Mouse (Mus musculus) MEL (cell line): ENCODE data around the gene Cd83. TPM values are rescaled to one million over a fixed set of nuclear protein-coding genes. Genes with fewer than 3 reads are reported as not detected.

Experiments used
- DNase-seq: peaks from one replicate; pipeline ENCODE4 v3.0.0; 2011; ENCODE audit warnings: low read depth, low spot score
- H3K27ac ChIP-seq: 2 replicates; pipeline ENCODE4 v1.5.1; 2012; ENCODE audit warnings: low read depth, mild to moderate bottlenecking, control low read depth, low read length, moderate library complexity; ENCODE audit not compliant: control insufficient read depth
- H3K27me3 ChIP-seq, 2 experiments: fragments of 150-350 bp in 1 of 2; sonication (generic) in 1 of 2; 2 replicates each; pipeline ENCODE4 v1.6.1; 2012; ENCODE audit warnings: low read length in 2 of 2, mild to moderate bottlenecking in 2 of 2, improper control_type of control experiment in 1 of 2, moderate library complexity in 1 of 2; ENCODE audit not compliant: insufficient read depth in 2 of 2, control insufficient read depth in 1 of 2
- H3K36me3 ChIP-seq, 2 experiments: 2 replicates each; pipeline ENCODE4 v1.6.1; 2012 to 2014; ENCODE audit warnings: low read length in 2 of 2, improper control_type of control experiment in 1 of 2, inconsistent platforms in 1 of 2, mild to moderate bottlenecking in 1 of 2; ENCODE audit not compliant: insufficient read depth in 2 of 2, control insufficient read depth in 1 of 2
- H3K4me1 ChIP-seq, 2 experiments: fragments of 150-350 bp in 1 of 2; sonication (generic) in 1 of 2; 2 replicates each; pipeline ENCODE4 v1.6.1; 2012; ENCODE audit warnings: low read length in 2 of 2, improper control_type of control experiment in 1 of 2, mild to moderate bottlenecking in 1 of 2; ENCODE audit not compliant: insufficient read depth in 2 of 2, control insufficient read depth in 1 of 2
- H3K4me3 ChIP-seq, 2 experiments: fragments of 150-350 bp in 1 of 2; sonication (generic) in 1 of 2; 2 replicates each; pipeline ENCODE4 v1.5.1; 2012; ENCODE audit warnings: low read depth in 2 of 2, low read length in 2 of 2, mild to moderate bottlenecking in 2 of 2, moderate library complexity in 2 of 2, control low read depth in 1 of 2, improper control_type of control experiment in 1 of 2; ENCODE audit not compliant: control insufficient read depth in 1 of 2, insufficient read depth in 1 of 2
- H3K79me2 ChIP-seq: 2 replicates; pipeline ENCODE4 v1.6.1; 2012; ENCODE audit warnings: mild to moderate bottlenecking, low read length, moderate library complexity; ENCODE audit not compliant: control insufficient read depth, poor library complexity, insufficient read depth
- H3K9ac ChIP-seq: 2 replicates; pipeline ENCODE4 v1.6.1; 2012; ENCODE audit warnings: low read depth, mild to moderate bottlenecking, control low read depth, low read length, moderate library complexity; ENCODE audit not compliant: control insufficient read depth, poor library complexity, severe bottlenecking
- H3K9me3 ChIP-seq: fragments of 150-350 bp; sonication (generic); replicated peaks from 2 replicates; pipeline ENCODE4 v1.6.1; 2012; ENCODE audit warnings: mild to moderate bottlenecking, low read length, improper control_type of control experiment, moderate library complexity; ENCODE audit not compliant: insufficient read depth
- CTCF ChIP-seq, 3 experiments: IDR thresholded peaks in 2 of 3; conservative IDR thresholded peaks in 1 of 3; 2 replicates each; pipeline ENCODE4 v1.5.1; 2011 to 2012; ENCODE audit warnings: low read length in 3 of 3, low read depth in 2 of 3, mild to moderate bottlenecking in 2 of 3, improper control_type of control experiment in 1 of 3, inconsistent platforms in 1 of 3, mixed read lengths in 1 of 3, moderate library complexity in 1 of 3; ENCODE audit not compliant: control insufficient read depth in 1 of 3, insufficient read depth in 1 of 3, poor library complexity in 1 of 3, severe bottlenecking in 1 of 3
- ELF1 ChIP-seq: IDR thresholded peaks from 2 replicates; pipeline ENCODE4 v1.6.1; 2014; ENCODE audit warnings: low read depth, mild to moderate bottlenecking, inconsistent platforms, low read length, improper control_type of control experiment, moderate library complexity
- GATA1 ChIP-seq: IDR thresholded peaks from 2 replicates; pipeline ENCODE4 v1.6.1; 2011; ENCODE audit warnings: low read depth, low read length, improper control_type of control experiment
- KAT2A ChIP-seq: conservative IDR thresholded peaks from 2 replicates; pipeline ENCODE4 v1.6.1; 2012; ENCODE audit warnings: low read depth, low read length, improper control_type of control experiment, inconsistent platforms
- MAZ ChIP-seq: IDR thresholded peaks from 2 replicates; pipeline ENCODE4 v1.6.1; 2012; ENCODE audit warnings: low read depth, mild to moderate bottlenecking, inconsistent platforms, low read length, improper control_type of control experiment
- MEF2A ChIP-seq: IDR thresholded peaks from 2 replicates; pipeline ENCODE4 v1.6.1; 2014; ENCODE audit warnings: low read depth, mild to moderate bottlenecking, inconsistent platforms, low read length, improper control_type of control experiment; ENCODE audit not compliant: poor library complexity, insufficient replicate concordance, severe bottlenecking; ENCODE audit errors: extremely low read depth
- MYB ChIP-seq: IDR thresholded peaks from 2 replicates; pipeline ENCODE4 v1.6.1; 2011; ENCODE audit warnings: mild to moderate bottlenecking, low read depth, low read length, improper control_type of control experiment
- NRF1 ChIP-seq: IDR thresholded peaks from 2 replicates; pipeline ENCODE4 v1.6.1; 2014; ENCODE audit warnings: low read depth, mild to moderate bottlenecking, inconsistent platforms, low read length, improper control_type of control experiment, moderate library complexity; ENCODE audit not compliant: poor library complexity, insufficient read depth, severe bottlenecking
- POLR2AphosphoS5 ChIP-seq: IDR thresholded peaks from 2 replicates; pipeline ENCODE4 v1.6.1; 2012; ENCODE audit warnings: low read depth, borderline replicate concordance, mild to moderate bottlenecking, inconsistent platforms, low read length, moderate library complexity, mixed read lengths
- RAD21 ChIP-seq: IDR thresholded peaks from 2 replicates; pipeline ENCODE4 v1.6.1; 2011; ENCODE audit warnings: mild to moderate bottlenecking, low read depth, low read length, improper control_type of control experiment
- RCOR1 ChIP-seq: IDR thresholded peaks from 2 replicates; pipeline ENCODE4 v1.6.1; 2012; ENCODE audit warnings: low read depth, mild to moderate bottlenecking, inconsistent platforms, low read length, improper control_type of control experiment
- SMC3 ChIP-seq: IDR thresholded peaks from 2 replicates; pipeline ENCODE4 v1.6.1; 2011; ENCODE audit warnings: low read depth, low read length, improper control_type of control experiment
- TBP ChIP-seq: IDR thresholded peaks from 2 replicates; pipeline ENCODE4 v1.8.0; 2011; ENCODE audit warnings: low read depth, low read length, improper control_type of control experiment
- TCF12 ChIP-seq: IDR thresholded peaks from 2 replicates; pipeline ENCODE4 v1.6.1; 2014; ENCODE audit warnings: low read depth, mild to moderate bottlenecking, inconsistent platforms, low read length, improper control_type of control experiment, moderate library complexity
- USF1 ChIP-seq: IDR thresholded peaks from 2 replicates; pipeline ENCODE4 v1.6.1; 2014; ENCODE audit warnings: low read depth, mild to moderate bottlenecking, inconsistent platforms, low read length, improper control_type of control experiment, moderate library complexity
- USF2 ChIP-seq, 2 experiments: IDR thresholded peaks; 2 replicates each; pipeline ENCODE4 v1.6.1; 2011 to 2012; ENCODE audit warnings: improper control_type of control experiment in 2 of 2, low read length in 2 of 2, borderline replicate concordance in 1 of 2, inconsistent platforms in 1 of 2, low read depth in 1 of 2, mild to moderate bottlenecking in 1 of 2; ENCODE audit not compliant: insufficient read depth in 1 of 2
- polyA plus RNA-seq, 2 experiments: library from polyadenylated mRNA; stranded (reverse) in 1 of 2; unstranded in 1 of 2; fragments of >175 nt in 1 of 2; fragments of >200 nt in 1 of 2; gene quantifications; 2 replicates each; pipeline versions ENCODE4 v1.2.1 to v1.2.4; 2012; ENCODE audit warnings: low replicate concordance in 2 of 2, low read depth in 1 of 2; ENCODE audit not compliant: insufficient read length in 2 of 2, insufficient read depth in 1 of 2, missing spikeins in 1 of 2
- total RNA-seq: library from RNA; depleted of rRNA; stranded (reverse); fragments of 300-350 nt; gene quantifications from 2 replicates; pipeline ENCODE4 v1.2.3, GENCODE M21; 2012

Gene Cd83
- total and polyA plus RNA-seq, 3 experiments = not detected

GRCm38 (mm10) chr13:43752407-43752806, 32.2 kb upstream of the Cd83 start:
- Histone ChIP-seq H3K9me3 (no peaks in the 10 kb centered on the region), H3K4me1 (no peaks in the 10 kb centered on the region), H3K9ac (no peak overlapping the region), H3K4me3 (no peak overlapping the region), H3K79me2 (no peaks in the 10 kb centered on the region), H3K36me3 (no peaks in the 10 kb centered on the region), H3K27me3 (no peaks in the 10 kb centered on the region), H3K27ac (no peak overlapping the region)
- TF ChIP-seq TBP (no peak), CTCF (IDR thresholded peaks at IDR 0.05 in 2 of 3, conservative IDR thresholded peaks at IDR 0.05 in 1 of 3; ENCODE audit: control insufficient read depth in 1 of 3, insufficient read depth in 1 of 3, low read depth in 2 of 3, low read length in 3 of 3, poor library complexity in 1 of 3, severe bottlenecking in 1 of 3) (no peak), MYB (no peak), USF2 (IDR thresholded peaks at IDR 0.05; ENCODE audit: borderline replicate concordance in 1 of 2, insufficient read depth in 1 of 2, low read depth in 1 of 2, low read length in 2 of 2) (no peak), KAT2A (no peak), RCOR1 (no peak), SMC3 (no peak), POLR2AphosphoS5 (no peak)
- DNase-seq = no peak

GRCm38 (mm10) chr13:43753652-43754051, 30.9 kb upstream of the Cd83 start:
- H3K9ac ChIP-seq = no peak overlapping the region
- no peaks in the 10 kb centered on the region for H3K4me1 ChIP-seq
- no peaks in the 10 kb centered on the region for H3K79me2 ChIP-seq
- no peak overlapping the region for H3K27ac ChIP-seq
- TF ChIP-seq ELF1 = no peak
- no peak for TF ChIP-seq MAZ
- TF ChIP-seq MEF2A = no peak
- no peak for TF ChIP-seq TCF12
- no peak for TF ChIP-seq NRF1
- no peak for TF ChIP-seq GATA1
- TF ChIP-seq RAD21 = no peak
- no peak for TF ChIP-seq RCOR1
- TF ChIP-seq CTCF (IDR thresholded peaks at IDR 0.05 in 2 of 3, conservative IDR thresholded peaks at IDR 0.05 in 1 of 3; ENCODE audit: control insufficient read depth in 1 of 3, insufficient read depth in 1 of 3, low read depth in 2 of 3, low read length in 3 of 3, poor library complexity in 1 of 3, severe bottlenecking in 1 of 3) = no peak
- TF ChIP-seq USF1 = no peak
- H3K4me3 ChIP-seq = no peak overlapping the region
- no peak for DNase-seq
- H3K9me3 ChIP-seq = no peaks in the 10 kb centered on the region
- no peaks in the 10 kb centered on the region for H3K36me3 ChIP-seq
- no peaks in the 10 kb centered on the region for H3K27me3 ChIP-seq
